Mouse (Mus musculus): Measurements from ENCODE around the gene Rln3.
A peak's percentile ranks its signal among the peaks of the same experiment; 100 is the strongest.

Rln3 gene

GRCm38 (mm10) chr8:84044900-84045299, at the start of gene Rln3:
Rln3 (minus strand) TSS chr8:84045000.
- no peak for DNase-seq (ENCODE audit: low spot score in 2 of 2)

GRCm38 (mm10) chr8:84090585-84090984, 45.8 kb upstream of the Rln3 start:
- peak in 1 of 2 experiments; percentile 52 for DNase-seq (ENCODE audit: low spot score in 2 of 2)

GRCm38 (mm10) chr8:84089277-84089676, 44.5 kb upstream of the Rln3 start:
- no peak for DNase-seq (ENCODE audit: low spot score in 2 of 2)

- DNase-seq (ENCODE audit: low spot score in 2 of 2), result no peak
Measured at GRCm38 (mm10) chr8:84087821-84088220, 43.0 kb upstream of the Rln3 start.

GRCm38 (mm10) chr8:84087156-84087555, 42.4 kb upstream of the Rln3 start:
- DNase-seq (ENCODE audit: low spot score in 2 of 2), result no peak

- DNase-seq (ENCODE audit: low spot score in 2 of 2), result no peak
Measured at GRCm38 (mm10) chr8:84084341-84085115, 39.7 kb upstream of the Rln3 start.

- peak; percentile 43 to 46 for DNase-seq (ENCODE audit: low spot score in 2 of 2)
Measured at GRCm38 (mm10) chr8:84083829-84084241, 39.0 kb upstream of the Rln3 start.

- DNase-seq (ENCODE audit: low spot score in 2 of 2), result no peak
Measured at GRCm38 (mm10) chr8:84079206-84079605, 34.4 kb upstream of the Rln3 start.

GRCm38 (mm10) chr8:84076849-84077248, 32.0 kb upstream of the Rln3 start:
- DNase-seq (ENCODE audit: low spot score in 2 of 2), result no peak

GRCm38 (mm10) chr8:84076412-84076811, 31.6 kb upstream of the Rln3 start:
- peak in 1 of 2 experiments; percentile 18 for DNase-seq (ENCODE audit: low spot score in 2 of 2)

- no peak for DNase-seq (ENCODE audit: low spot score in 2 of 2)
Measured at GRCm38 (mm10) chr8:84073230-84073976, 28.6 kb upstream of the Rln3 start.

- DNase-seq (ENCODE audit: low spot score in 2 of 2), result no peak
Measured at GRCm38 (mm10) chr8:84072321-84072720, 27.5 kb upstream of the Rln3 start.

- DNase-seq (ENCODE audit: low spot score in 2 of 2), result no peak
Measured at GRCm38 (mm10) chr8:84071921-84072320, 27.1 kb upstream of the Rln3 start.

- peak; percentile 49 to 53 for DNase-seq (ENCODE audit: low spot score in 2 of 2)
Measured at GRCm38 (mm10) chr8:84070667-84071066, 25.9 kb upstream of the Rln3 start.

- DNase-seq (ENCODE audit: low spot score in 2 of 2), result no peak
Measured at GRCm38 (mm10) chr8:84070241-84070640, 25.4 kb upstream of the Rln3 start.

GRCm38 (mm10) chr8:84069750-84070149, 24.9 kb upstream of the Rln3 start:
- DNase-seq (ENCODE audit: low spot score in 2 of 2), result no peak

- DNase-seq (ENCODE audit: low spot score in 2 of 2), result no peak
Measured at GRCm38 (mm10) chr8:84069169-84069568, 24.4 kb upstream of the Rln3 start.

GRCm38 (mm10) chr8:84068316-84069035, 23.7 kb upstream of the Rln3 start:
- DNase-seq (ENCODE audit: low spot score in 2 of 2), result no peak

- DNase-seq (ENCODE audit: low spot score in 2 of 2), result no peak
Measured at GRCm38 (mm10) chr8:84067911-84068310, 23.1 kb upstream of the Rln3 start.

- DNase-seq (ENCODE audit: low spot score in 2 of 2), result peak; percentile 93 to 95
Measured at GRCm38 (mm10) chr8:84067047-84067573, 22.3 kb upstream of the Rln3 start.

- peak; percentile 100 for DNase-seq (ENCODE audit: low spot score in 2 of 2)
Measured at GRCm38 (mm10) chr8:84066291-84066930, 21.6 kb upstream of the Rln3 start, which contains the start of gene Rfx1. Rfx1 (plus strand) TSS chr8:84066834.
